Mouse (Mus musculus) monocyte, adult 59 days (primary cell): ENCODE data around the gene Slamf9. TPM values are rescaled to one million over a fixed set of nuclear protein-coding genes. Genes with fewer than 3 reads are reported as not detected.

Source experiments
- total RNA-seq, 2 experiments: library from RNA; stranded (reverse); gene quantifications; one replicate each; pipeline ENCODE4 v1.2.4; 2023

Gene Slamf9
- 1 to 10 TPM; 5.1 to 7.0 TPM for total RNA-seq

DNA sequence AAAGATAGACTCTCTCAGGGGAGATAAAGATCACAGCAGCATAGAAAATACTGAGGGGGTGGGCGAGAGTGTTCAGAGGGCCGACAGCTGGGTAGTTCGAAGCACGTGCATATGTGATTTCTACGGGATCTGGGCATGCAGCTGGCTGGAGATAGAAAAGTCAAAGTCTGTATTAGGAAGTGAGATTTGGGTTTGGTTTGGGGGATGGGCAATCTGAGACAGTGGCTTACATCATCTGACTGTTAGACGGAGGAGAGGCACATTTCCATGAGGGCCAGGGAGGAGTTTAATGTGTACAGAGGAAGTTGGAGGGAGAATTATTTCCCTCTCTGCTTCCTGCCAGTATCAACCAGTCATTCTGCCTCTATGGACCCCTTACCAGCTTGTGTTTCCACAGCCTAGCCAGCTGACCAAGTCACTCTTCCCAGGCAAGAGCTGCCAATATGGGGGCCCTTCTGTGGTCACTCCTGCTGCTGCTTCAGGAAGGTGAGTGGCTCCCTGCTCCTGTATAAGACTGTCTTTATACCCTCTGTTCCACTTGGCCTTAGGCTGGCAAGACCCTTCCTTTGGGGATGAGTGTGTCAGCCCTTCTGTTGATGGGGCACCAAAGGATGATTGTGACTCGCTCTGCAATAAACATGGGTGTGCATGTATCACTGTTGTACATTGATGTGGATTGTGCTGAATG, at the start of gene Slamf9:
Gene Slamf9, plus strand, starts transcription at position 305 of the 688 bp plus-strand sequence.

DNA sequence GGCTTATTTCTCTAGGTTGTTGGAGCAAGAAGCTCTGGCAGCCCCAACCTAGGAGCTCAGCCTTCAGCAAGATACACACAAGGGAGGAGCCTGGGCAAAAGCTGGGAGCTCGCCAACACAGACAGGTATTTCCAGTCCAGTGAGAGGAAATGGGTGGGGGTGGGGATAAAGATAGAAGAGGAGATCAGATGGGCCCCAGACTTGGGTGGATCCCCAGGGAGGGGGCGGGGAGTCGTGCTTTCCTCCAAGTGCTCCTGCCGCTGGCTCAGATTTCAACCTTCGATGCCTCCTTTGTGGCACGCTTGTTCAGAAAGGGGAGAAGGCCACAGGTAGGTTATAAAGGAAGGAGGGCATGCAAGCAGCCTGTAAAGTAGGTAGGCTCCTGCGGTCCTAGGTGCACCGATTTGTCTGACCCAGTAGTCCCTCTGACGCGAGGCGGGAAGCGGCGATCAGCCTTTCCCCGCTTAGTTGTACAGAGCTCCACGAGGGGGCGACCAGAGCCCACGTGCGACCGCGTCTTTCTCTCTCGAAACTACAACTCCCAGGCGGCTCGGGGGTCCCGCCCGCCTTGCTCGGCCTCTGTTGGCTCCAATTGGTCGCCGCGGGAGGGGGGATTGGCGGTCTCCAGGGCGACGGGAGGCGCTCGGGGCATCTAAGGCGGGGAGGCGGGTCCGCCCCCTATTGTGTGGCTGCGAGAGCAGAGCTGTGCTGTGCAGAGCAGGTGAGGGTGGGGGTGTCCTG, 6.6 kb downstream of the Slamf9 start, which contains the start of gene Igsf9:
Gene Igsf9, plus strand, starts transcription at position 249 of the 741 bp plus-strand sequence.

DNA sequence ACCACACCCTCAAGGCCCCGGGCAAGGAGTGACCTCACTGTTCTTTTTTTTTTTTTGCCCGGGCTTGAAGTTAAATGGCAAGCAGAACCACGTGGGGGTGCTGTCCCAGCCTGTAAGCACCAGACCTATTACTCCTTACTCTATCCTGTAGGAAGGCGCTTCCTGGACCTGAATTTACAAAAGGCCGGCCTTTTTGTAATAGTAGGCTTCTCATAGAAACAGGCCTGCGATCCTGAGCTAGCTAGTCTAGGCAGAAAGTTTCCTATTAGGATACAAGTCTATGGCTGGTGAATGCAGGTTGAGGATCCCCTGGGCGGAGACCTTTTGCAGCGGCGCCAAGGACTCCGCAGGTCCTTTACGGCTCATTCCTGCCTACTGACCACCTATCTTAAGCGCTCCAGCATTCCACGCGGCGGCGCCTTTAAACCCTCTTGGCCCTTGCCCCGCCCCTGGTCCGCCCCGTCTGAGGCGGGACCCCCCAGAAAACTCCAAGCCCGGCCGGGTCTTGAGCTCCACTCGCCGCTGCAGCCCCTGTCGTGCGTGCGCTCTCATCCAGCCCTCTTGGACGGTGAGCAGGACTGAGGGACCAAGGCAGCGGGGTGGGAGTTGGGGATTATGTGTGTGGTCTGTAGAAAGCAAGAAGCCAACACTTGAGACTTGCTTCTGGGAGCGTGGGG, 24.7 kb downstream of the Slamf9 start, which contains the start of gene Tagln2:
Gene Tagln2, plus strand, starts transcription at position 283 of the 677 bp plus-strand sequence.

DNA sequence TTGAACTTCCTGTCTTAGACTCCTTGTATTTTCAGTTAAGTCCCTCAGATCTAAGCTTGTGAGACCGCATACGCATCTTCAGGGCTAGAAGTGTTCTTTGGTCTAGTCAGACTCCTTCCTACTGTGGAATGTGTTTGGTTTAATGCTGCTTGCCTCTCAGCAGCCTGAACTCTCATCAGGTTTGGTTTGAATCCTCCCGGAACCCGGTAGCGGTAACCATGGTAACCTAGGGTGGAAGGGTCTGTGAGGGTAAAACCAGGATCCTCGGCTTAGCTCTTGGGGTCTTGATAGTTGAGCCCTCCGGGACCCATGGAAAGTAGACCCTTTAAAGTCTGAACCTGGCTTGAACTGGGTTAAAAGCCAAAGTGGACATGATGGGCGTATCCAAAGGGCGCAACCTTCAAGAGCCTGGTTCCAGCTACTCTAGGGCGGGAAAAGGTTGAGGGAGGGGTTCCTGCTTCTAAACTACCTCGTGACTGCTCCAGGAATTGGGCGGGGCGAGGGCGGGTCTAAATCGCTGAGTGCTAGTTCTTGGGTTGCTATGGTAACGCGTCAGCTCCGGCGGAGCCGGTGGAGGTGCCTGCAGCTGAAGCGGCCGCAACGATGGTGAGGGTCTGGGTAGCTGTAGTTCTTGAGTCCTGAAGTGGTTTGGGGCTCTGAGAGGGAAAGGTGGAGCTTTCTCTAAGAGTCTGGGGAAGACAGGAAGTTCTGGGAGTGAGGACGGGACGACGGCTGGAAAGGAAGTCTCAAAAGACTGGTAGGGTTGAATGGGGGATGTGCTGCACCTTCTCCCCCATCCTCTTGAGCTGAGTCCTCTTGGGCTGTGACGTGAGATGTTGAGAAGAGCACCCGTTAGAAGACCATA, 45.6 kb downstream of the Slamf9 start, which contains the start of gene Cfap45:
Gene Cfap45, plus strand, starts transcription at position 226 of the 865 bp plus-strand sequence.

Other genes starting within 250 kb of the Slamf9 start
- gene Atp1a4, start 216.9 kb upstream of the Slamf9 start, total RNA-seq: not detected
- 10 to 100 TPM; 83.8 to 85.9 TPM for gene Igsf8, start 213.7 kb upstream of the Slamf9 start, total RNA-seq
- gene Atp1a2, start 177.3 kb upstream of the Slamf9 start, total RNA-seq: not detected
- gene Kcnj9, start 146.0 kb upstream of the Slamf9 start, total RNA-seq: 1 to 10 TPM; 3.8 to 5.8 TPM
- 10 to 100 TPM; 55.8 to 57.9 TPM for gene Kcnj10, start 134.1 kb upstream of the Slamf9 start, total RNA-seq
- 10 to 100 TPM; 17.6 to 18.1 TPM for gene Pigm, start 98.8 kb upstream of the Slamf9 start, total RNA-seq
- gene Igsf9, start 6.4 kb downstream of the Slamf9 start, total RNA-seq: 1 to 10 TPM; 3.1 to 5.5 TPM
- 100 to 1,000 TPM; 352 to 361 TPM for gene Tagln2, start 24.7 kb downstream of the Slamf9 start, total RNA-seq
- gene Cfap45, start 45.4 kb downstream of the Slamf9 start, total RNA-seq: 1 to 10 TPM; 1.9 to 4.0 TPM
- not detected for gene Vsig8, start 80.6 kb downstream of the Slamf9 start, total RNA-seq
- 10 to 100 TPM; 79.3 to 94.8 TPM for gene Slamf8, start 115.2 kb downstream of the Slamf9 start, total RNA-seq
- not detected for gene Fcrl6, start 127.2 kb downstream of the Slamf9 start, total RNA-seq
- gene Dusp23, start 157.6 kb downstream of the Slamf9 start, total RNA-seq: 1 to 10 TPM; 2.8 to 3.6 TPM
- gene Crp, start 222.7 kb downstream of the Slamf9 start, total RNA-seq: not detected